Mouse (Mus musculus) thymus, postnatal 10 days (tissue): ENCODE results near the gene Lzts2.

Experiments used
- DNase-seq, 2 experiments: peaks; one replicate each; pipeline ENCODE4 v3.0.0; 2021; ENCODE audit warnings: low spot score in 2 of 2

Gene Lzts2

DNA sequence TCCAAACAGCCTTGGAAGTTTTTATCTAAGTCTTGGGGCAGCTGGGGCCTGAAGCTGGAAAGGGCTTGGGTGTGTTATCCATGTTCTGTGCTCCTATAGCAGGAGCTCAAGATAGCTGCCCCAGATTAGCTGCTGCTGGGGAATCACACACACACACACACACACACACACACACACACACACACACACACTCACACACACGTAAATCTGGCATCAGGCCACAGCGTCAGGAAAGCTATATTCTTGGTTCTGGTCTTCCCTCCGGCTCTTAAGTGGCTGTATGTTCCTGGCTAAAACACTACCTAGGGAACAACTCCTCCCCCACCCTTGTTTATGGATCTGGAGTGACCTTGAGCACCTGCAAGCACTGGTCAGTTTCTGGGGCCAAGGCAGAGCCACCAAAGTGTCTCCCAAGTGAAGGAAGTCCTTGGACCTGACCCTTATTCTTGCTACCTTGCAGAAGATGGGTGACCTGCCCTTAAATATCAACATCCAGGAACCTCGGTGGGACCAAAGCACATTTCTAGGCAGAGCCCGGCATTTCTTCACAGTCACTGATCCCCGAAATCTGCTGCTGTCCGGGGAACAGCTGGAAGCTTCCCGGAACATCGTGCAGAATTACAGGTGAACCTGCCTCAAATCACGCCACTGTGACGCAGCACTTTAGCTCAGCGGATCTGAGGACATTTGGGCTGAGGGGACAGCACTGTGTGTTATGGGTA is 34.6 kb downstream of the Lzts2 start:
- DNase-seq = no peak

DNA sequence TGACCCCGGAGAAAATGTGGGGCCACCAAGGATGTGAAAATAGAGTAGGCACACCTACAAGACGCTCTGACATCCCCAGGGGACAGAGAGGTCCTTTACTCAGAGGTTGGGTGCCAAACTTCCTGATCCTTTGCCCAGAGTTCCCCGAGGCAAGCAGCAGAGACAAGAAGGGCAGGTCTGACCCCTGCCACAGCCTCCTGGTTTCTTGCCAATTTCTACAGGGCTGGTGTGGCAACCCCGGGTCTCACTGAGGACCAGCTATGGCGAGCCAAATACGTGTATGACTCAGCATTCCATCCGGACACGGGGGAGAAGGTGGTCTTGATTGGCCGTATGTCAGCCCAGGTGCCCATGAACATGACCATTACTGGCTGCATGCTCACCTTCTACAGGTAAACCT is 35.3 kb downstream of the Lzts2 start:
- DNase-seq = no peak

DNA sequence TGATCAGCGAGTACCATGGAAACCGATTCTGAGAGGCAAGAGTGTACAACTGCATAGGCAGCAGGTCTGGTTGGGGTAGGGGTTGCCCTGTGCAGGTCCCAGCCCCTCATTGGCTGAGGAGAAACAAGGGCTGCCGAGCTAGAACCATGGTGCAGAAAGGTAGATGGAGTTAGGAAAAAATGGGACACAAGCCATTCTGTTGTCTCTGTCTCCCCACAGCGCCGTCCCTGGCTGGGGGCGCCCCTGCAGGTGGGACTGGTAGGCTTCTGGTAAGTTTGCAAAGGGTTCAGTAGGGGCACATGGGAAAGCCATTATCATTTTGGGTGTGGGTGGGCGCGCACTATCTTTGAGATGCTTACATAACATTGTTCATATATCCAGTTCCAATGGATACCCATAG is 39.2 kb downstream of the Lzts2 start:
- no peak for DNase-seq

DNA sequence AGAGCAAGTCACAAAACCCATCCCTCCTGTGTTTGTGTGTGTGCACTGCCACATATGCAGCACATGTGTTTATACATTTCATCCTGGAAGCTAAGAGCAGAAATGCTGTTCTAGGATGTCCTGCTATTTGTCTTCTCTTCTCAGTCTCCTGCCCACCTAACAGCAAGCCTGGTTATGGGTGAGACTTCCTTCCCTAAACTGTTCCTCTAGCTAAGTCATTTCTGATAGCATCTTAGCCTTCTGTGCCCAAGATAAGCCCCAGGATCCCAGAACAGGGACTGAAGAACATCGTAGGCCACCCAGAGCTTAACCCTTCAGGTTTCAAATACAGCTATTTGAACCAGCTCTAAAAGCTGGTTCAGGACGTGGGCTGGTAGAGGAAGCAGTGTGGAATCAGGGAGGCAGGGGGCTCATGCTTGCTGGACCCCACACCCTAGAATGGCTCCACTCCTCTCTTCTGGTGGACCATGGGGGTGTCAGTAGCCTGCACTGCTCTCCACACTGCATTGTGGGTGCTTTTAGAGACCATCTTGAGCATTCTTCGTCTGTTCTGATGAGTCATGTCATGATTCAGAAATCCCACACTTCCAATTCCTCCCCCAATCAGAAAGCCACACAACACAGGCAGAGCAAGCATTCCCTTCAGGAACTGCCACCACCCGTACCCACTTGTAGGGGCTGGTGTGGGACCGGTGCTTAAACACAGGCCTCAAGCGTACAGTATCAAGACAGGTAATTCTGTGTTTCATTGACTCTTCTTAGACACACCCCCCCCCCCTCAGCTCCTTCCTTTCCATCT is 40.9 kb downstream of the Lzts2 start:
- DNase-seq = no peak

DNA sequence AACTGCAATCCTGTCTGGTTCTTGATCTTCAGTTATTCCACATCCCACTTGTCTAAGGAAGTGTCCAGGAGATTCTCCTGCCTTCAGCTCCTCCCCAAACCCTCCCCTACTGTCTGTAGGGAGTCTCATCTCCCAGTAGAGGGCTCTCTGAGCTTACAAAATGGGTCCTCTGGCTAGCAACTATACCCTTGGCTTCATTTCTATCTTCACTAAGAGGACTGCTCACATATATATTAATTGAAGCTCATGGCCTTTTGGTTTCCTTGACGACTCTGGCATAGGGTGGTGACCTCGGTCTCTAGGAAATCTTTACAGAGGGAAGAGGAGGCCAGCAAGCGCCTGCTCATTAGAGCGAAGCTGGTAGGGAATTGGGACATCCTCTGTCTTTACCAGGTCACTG is 42.1 kb downstream of the Lzts2 start:
- no peak for DNase-seq

DNA sequence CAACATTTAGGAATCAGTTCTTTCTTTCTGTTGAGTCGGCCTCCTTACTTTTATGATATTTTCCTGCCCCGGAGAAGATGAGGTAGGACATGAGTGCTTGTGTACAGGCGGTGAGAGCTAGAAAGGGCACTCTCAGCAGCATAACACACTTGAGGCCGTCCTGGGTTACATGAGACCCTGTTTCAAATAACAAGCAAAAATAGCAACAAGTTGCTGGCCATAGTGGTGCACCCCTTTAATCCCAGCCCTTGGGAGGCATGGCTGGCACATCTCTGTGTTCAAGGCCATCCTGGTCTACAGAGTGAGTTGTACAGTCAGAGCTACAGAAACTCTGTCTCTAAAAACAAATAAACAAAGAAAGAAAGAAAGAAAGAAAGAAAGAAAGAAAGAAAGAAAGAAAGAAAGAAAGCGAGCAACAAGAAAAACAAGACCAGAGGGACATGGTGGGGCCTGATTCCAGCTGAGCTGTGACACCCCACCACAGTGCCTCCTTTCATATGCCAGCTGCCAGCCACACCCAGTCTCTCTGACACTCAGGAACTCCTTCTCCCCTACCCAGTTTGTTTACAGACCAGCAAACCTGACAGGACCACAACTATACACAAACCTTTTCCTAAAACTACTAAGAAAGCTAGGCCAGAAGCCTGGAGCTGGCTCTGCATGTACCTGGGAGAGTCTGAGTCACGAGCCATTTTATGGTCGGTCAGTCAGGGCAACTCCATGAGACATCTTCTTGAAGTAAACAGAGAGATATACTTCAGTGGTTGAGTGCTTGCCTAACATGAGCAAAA is 42.9 kb downstream of the Lzts2 start:
- DNase-seq = peak; percentile 58 to 59

DNA sequence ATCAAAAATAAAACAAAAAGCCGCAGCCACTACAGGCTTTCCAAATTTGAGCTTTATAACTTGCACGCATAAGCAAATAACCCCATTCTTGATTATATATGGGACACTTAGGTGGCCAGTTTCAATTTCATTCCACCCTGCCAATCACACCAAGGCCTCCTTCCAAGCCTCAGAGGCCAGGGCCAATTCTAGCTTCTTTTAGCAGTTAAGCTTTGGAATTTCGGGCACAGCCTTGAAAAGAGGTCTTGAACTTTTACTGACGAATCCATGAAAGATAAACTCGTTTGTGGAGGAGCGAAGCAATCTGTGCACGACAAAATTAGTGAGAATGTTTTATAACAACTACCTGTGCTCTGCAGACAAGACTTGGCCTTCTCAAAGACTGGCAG is 43.5 kb downstream of the Lzts2 start:
- DNase-seq = no peak

DNA sequence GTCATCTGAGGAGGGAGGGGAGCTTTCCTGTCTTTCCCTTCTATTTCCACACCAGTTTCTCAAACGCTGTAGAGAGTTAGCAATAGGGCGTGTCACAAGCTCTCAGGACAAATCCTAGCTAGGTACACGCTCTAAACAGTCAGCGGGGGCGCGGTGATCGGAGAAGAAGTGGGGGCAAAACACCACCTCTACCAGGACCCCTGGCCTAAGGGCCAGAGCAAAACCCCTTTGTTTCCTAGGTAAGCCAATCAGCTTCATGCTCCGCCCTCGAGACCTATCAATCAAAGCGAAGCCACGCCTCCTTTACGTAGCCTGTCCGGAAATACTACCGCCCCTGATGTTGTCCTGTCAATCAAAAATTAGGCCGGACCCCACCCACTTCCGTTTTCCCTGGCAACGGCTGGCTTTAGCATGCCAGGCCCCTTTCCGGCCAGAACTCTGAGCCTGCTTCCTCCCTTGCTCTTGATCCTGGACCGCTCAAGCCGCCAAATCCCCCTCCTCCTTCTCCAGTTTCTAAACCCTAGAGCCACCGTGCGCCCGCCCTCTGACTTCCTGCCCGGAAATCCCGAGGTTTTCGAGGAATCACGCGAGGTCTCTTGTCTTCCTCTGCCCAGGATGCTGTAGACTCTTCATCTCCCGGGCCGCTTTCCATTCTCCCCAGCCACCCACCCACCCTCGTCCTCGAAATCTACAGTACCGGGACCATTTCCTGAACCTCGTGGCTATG is 44.1 kb downstream of the Lzts2 start:
- peak; percentile 84 to 87 for DNase-seq

DNA sequence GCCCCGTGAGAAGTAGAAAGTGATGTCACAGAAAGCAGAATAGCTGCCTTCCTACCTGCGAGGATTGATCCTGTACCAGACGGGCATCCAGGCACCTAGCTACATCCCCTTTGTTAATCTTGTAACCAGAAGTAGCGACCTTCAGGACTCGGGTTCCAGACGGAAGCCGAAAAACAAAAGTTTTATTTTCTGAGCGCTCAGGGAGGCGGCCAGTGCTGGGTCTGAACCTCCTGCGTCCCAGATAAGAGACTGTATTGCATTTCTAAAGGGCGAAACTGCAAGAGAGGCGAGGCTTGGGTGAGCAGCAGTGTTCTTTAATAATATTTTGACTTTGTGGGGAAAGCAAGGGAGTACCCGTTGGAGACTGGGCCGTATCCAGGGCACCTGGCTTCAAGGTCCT is 44.6 kb downstream of the Lzts2 start:
- DNase-seq = no peak

DNA sequence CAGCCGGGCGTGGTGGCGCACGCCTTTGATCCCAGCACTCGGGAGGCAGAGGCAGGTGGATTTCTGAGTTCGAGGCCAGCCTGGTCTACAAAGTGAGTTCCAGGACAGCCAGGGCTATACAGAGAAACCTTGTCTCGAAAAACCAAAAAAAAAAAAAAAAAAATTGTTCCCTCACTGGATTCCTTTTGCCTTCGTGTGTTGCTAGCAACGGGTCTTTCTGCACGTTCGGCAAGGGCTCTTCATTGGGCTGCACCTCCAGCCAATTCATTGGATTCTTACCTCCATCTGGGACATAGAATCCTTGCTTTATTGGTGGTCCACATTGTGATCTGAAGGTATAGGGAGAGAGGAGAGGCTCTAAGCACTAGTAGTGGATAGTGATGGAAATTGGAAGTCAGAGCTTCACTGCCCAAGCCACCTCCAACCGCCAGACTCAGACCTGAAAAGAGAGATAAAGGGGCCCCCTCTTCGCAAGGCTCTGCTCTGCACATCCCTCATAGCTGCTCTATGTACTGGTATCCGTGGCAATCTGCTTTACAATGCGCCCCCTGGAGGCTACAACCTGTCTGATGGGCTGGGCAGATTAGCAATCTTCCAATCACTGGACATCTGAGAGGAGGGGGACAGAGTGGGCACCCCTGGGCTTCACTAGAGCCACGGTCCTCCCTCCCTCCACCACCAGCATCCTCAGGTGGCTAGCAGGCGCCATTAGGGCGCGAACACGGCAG is 49.5 kb downstream of the Lzts2 start:
- DNase-seq = peak in 1 of 2 experiments; percentile 56

DNA sequence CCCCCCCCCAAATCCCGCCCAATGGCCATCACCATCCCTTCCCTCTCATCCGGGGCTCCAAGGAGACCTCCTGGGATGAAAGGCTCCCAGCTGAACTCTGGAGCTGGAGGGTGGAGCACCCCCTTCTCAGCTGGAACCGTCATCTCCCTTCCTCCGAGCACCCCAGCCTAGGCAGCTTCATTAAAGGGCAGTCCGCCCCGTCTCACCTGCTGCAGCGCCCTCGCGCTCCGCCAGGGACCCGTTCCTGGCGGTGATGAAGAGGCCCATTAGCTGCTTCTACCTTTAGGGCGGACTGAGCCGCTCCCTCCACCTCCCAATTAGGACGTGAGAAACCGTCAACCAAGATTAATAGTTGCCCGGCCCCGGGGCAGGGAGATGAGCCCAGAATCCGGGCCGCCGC is 51.0 kb downstream of the Lzts2 start:
- DNase-seq = no peak

DNA sequence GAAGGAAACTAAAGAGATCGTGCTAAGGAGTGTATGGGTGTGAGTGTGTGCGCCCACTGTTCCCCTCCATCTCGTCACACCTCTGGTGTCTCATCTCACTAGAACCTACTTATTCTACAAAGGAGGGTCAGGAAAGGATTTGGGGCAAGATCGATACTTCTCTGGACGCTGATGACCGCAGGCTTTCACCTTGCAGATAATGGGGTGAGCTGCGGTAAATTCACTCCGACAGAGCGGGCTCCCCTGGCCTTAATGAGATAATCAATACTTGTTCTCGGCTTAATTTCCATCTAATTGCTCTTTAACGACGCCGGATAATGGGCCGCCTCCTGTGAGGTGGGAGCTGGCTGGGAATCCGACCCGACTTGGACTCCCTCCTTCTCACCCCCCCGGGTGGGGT is 53.0 kb downstream of the Lzts2 start:
- DNase-seq = no peak

DNA sequence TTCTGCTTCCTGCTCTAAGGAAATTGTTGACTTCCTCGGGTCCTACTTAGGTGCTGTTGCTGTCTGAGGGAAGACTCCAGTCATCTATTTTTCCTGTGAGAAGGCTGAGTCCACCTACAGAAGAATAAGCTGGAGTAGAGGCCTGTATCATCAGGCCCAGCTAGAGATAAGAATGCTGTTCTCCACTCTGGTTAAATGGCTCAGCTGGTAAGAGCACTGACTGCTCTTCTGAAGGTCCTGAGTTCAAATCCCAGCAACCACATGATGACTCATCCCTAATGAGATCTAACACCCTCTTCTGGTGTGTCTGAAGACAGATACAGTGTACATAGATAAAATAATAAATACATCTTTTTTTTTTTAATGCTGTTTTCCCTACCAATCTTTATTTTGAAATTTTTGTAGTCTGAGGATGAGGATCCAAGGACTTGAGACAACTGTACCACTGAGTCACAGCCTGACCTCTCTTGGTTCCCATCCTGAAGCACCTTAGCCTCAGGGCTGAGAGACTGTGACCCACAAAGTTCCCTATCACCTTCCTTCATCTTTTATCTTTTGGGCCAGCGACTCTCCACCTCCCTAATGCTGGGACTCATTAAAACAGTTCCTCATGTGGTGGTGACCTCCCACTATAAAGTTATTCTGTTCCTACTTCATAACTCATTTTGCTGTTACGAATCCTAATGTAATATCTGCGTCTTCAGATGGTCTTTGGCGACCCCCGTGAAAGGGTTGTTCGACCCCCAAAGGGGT is 53.7 kb downstream of the Lzts2 start:
- no peak for DNase-seq

DNA sequence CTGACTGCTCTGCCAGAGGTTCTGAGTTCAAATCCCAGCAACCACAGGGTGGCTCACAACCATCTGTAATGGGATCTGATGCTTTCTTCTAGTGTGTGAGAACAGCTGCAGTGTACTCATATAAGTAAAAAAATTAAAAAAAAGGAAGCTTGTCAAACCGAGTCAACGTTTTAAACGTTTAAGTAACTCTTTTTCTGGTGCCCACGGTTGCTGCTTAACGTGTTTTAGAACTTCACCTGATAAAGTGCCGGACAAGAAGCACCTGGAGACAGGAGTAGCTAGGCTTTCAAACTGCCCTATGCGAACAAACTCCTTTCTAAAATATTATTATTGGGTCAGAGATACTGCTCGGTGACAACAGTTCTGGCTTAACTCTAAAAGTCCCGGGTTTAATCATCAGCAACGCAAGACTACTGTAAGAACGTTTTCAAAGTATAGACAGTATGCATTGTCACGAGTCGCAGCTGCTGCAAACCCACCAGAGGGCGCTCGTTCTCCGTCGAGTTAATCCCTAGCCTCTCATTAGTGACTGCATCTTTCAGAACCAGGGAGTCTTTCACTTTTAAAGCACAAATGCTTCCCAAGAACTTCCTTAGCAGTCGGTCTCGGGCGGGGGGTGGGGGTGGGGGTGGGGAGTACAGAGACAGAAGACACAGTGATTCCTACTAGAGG is 59.8 kb downstream of the Lzts2 start:
- DNase-seq = peak; percentile 68 to 96

DNA sequence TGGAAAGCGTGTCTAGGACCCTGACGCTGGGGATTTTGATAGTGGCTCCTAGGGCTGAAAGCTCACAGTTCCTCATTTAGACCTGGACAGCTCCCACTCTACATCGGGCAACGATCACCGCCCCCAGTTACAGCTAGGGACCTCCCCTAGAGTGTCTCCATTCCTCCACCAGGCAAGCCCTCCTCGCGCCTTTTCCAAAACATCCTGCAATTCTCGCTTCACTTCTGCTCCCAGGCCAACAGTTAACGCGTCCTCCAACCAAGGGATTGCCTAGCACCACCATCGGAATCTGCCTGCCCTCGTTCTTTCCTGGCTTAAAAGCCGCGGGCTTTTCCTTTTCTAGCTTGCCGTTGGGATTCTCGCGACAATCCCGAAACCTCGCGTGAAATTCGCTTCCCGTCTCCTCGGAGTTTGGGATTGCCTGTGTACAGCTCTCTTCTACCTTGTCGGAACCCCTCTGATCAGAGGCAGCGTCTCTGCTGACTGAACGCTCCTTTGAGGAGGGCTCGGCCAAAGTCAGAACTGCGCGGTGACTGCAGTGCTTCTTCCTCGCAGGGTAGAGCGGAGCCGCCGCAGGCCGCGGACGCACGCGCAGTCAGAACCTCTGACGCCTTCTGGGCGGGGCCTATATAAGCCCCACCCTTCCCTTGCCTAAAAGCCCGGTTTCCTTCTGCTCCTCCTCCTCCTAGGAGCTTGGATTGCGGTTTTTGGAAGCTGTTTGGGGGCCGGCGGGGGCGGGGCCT is 60.5 kb downstream of the Lzts2 start, which contains the start of gene Kazald1:
TSS of gene Kazald1 (plus strand) at position 662 of the 743 bp plus-strand sequence.
- DNase-seq = peak; percentile 84 to 90

DNA sequence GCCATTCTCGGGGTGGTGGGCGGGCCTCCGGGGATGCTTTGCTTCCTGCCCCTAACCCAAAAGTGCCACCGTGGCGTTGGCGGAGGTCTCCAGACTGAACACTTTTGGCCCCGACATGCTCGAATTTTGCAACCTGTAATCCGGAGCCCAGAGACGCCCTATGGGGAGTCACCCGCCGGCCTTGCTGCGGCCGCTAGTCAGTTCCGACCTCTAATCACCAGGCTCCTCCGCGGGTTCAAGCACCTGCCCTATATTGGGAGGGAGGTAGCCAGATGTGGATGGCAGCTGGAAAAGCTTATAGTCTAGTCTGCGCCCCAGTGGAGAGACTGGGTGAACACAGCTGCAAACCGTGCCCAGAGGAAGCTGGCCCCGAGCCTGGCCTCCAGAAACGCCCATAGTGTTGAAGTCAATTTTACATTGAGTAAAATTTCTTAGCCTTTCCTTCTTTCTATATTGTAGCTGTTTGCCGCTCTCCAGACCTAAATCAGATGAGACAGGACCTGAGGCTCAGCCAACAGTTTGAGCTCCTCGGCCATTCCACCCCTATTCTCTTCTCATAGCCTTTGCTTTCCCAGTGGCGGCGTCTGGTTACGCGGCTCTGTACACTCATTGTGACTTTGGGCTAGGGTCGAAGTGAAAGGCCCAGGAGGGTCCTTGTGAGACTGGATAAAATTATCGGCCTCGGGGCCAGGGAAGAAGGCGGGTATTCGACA is 61.3 kb downstream of the Lzts2 start:
- no peak for DNase-seq

DNA sequence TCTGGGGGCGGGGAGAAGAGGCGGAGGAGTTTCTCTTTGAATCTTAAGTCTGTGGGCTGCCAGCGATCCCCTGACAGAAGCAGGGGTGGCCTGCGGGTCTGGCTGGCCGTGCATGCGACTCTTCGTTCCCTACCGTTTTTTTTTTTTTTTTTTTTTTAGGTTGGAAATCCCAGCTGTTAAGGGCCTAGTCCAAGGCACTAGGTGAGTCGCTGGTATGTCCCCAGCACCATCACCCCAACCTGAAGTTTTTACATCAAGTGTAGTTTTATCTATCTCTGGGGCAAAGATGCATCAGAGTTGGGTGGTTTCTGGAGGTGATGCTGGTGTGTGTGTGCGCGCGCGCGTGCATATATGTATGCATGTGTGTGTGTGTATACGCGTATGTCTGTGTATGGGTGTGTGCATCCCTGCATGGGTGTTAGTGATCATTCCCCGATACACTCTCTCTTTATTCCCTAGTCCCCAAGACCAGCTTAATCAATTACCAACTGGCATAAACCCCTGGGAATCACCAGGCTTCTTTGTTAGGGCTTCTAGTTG is 61.9 kb downstream of the Lzts2 start:
- DNase-seq = no peak
